Mouse (Mus musculus): Measurements from ENCODE around the gene Bcl2l15. TPM values are rescaled to one million over a fixed set of nuclear protein-coding genes. Genes with fewer than 3 reads are reported as not detected.
"Not testable (repeated sequence)": the region's sequence is repeated elsewhere in the genome, so short reads cannot be mapped to it uniquely, and the experiment has no call there.

Gene Bcl2l15
- polyA plus RNA-seq, 3 experiments from 2014 or later = 0.93 to 9.9 (median 6.3) TPM

DNA sequence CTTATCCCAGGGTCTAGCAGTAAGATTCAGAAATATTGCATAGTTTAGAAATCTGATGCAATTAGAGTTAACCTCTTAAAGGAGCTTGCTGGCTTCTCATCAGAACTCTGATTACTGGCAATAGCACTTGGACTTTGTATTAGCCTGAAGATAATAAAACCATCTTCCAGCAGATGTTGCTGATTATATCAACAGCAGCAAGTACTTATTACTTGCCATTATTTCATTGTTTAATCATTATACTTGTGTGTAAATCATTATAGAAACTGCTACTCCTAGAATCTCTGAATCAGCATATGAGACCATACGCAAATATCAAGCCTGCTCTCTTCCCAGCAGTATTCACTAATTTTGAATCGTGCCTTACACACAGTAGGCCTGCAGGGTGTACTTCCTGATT, 1.6 kb downstream of the Bcl2l15 start:
- ATAC-seq = no peak

DNA sequence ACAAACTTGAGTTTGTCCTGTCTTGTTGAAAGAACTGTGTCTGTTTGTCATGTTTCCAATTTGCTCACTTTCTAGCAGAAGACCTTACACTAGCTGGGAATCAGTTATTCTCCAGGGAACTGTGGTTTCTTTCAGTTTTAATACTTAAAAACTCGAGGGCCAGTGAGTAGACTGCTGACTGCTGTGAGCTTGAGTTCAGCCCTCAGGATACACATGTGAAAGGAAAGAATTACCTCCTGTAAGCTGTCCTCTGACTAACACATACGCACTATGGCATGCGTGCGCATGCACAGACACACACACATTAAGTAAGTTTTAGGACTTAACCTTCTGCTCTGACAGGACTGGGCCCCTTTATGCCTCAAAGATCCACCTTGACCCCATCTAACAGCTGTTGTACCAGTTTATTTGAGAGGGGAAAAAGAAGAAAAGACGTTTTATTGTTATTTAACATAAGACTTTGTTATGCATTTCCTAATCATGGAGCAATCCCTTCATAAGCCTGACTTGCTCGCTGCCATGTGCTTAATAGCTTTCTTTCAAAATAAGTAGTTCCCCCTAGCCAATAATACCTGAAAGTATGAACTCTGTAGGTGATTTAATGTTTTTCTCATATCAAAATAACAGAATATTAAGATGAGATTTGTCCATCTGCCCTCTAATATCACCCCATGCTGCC, 3.0 kb downstream of the Bcl2l15 start:
- no peak for ATAC-seq

DNA sequence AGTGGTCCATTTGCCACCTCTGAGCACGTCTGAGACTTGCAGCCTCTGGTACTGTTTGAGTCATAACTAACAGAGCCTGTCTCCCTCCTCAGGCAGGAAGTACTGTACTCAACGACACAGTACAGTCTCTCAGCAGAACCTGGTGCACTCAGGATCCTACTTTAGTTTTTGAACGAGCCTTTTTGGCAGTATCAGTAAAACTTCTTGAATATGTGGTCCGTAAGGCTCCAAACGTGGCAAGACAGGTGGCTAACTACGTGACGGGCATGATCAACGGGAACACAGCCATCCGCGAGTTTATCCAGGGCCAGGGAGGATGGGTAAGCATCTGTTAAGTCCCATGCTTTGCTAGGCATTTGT, 3.5 kb downstream of the Bcl2l15 start:
- ATAC-seq = peak; percentile 92

DNA sequence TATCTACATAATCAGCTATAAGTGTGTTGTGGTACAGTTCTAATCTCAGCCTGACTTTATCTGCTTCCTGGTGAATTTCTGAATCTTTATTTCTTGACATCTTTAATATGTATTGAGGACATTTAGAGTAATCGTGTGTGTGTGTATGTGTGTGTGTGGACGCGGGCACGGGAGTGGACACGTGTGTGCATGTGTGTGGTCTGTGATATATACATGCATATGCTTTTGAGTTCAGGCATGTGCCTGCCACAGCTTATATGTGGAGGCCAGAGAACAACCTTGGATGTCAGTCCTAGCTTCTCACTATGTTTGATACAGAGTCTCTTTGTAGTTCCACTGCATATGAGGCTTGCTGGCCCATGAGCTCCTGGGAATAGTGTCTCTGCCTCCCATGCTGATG, 4.1 kb downstream of the Bcl2l15 start:
- ATAC-seq = no peak

DNA sequence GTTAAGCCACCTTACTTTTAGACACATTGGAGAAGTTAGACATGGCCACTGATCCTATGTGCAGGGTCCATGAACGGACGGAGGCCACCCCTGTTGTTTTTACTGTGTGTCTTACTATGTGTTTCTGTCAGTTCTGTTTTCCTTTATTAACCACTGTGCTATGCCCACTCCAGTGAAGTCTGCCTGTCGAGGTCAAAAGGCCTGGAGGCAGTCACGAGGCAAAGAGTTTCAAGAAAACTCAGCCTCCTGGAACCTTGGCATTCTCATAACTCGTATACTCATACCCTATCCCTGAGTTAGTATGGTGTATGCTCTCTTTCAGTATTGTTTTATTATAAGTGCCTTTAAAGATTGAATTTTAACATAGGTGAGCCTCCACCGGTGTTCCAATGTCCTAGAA, 7.3 kb downstream of the Bcl2l15 start:
- no peak for ATAC-seq

DNA sequence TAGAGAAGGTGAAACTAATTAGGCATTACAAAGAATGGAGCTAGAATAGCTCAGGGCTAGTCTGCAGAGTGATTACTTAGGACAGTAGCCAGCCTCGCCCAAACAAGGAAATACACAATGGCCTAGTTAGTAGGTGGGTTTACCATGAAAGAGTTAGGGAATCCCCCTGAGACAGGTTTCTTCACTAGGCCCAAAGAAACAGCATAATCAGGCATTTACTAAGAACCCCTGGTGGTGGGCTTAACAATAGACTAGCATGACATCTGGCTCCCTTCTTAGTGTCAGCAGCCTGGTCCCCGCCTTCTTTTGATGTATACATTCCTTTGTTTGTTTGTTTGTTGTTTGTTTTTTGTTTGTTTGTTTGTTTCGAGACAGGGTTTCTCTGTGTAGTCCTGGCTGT, 7.8 kb downstream of the Bcl2l15 start:
- not testable (repeated sequence) for ATAC-seq

DNA sequence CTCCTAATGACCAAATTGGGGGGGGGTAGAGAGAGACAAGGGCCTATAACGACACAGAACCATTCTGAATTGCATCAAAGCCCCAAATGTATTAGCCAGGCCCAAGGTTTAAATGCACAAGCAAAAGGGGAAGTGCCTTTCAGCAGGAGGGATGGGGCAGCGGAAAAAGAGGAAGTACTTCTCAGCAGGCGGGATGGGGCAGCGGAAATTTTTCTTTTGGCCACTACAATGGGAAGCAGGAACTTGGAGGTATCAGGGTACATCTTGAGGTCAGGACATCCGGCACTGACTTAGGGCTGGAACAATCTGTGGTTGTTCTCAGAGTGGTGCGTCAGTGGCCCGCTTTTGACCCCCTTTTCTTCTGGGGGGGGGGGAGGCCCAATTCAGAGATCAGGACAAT, 8.5 kb downstream of the Bcl2l15 start:
- not testable (repeated sequence) for ATAC-seq

DNA sequence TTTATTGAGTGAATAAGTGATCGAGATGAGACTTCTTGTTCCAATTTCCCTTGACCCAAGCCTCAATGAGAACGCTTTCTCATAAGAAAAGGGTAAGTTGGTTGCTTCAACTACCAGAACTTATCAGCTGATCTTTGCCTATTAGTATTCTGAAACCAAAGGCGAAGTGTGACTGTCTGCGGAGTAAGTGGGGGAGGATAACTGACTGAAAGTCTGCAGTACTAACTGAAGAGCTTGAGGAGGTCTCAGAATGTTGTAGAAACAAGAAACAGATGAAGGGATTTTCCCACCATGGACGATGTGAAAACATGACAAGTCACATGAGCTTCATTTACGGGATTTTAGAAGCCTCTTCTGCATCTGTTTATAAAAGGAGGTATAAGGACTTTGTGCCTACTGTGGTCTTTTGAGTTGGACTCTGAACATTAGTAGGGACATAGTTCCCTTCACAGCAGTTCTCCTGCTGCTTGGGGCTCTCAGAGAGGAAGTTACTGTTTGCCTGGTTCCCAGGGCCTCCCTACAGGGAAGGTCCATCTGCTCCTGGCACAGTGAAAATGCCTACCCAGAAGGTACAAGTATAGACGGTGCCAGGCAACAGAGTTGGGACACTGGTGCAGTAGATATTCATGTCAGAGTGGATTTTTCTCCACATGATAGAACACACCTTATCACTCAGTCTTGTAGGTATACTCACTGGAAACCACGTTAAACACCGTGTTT, 18.4 kb downstream of the Bcl2l15 start:
- peak; percentile 41 for ATAC-seq

DNA sequence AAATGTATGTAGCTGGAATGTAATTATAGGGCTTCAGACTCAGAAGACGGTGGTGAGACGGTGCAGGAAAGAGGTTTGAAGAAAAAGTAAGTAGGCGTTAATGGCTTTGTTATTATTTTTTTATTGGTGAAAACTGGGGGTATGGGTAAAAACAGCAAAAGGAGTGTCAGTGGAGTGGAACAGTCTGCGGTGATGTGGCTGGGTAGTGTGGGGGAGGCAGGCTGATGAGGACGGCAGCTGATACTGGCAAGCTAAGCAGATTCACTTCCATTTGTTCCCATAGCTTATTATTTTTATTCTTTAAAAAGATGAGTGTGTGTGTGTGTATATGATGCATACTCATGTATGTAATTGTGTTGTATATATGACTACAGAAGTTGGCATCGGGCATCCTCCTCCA, 19.1 kb downstream of the Bcl2l15 start:
- ATAC-seq = peak; percentile 56

DNA sequence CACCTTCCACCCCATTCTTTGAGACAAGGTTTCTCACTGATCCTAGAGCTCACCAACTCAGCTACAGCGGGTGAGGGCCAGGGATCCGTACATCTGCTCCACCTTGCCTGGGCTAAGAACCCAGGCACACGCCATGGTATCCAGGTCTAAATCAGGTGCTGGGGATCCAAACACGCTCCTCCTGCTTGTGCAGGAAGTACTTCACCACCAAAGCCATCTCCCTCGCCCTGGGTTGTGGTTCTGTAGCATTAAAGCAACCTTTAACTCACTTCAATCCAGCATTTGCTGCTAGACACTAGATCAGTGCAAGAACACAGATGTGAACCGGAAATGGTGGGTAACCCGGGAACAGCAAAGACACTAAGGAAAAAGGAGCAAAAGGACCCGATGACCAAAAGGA, 19.5 kb downstream of the Bcl2l15 start:
- peak; percentile 28 for ATAC-seq

DNA sequence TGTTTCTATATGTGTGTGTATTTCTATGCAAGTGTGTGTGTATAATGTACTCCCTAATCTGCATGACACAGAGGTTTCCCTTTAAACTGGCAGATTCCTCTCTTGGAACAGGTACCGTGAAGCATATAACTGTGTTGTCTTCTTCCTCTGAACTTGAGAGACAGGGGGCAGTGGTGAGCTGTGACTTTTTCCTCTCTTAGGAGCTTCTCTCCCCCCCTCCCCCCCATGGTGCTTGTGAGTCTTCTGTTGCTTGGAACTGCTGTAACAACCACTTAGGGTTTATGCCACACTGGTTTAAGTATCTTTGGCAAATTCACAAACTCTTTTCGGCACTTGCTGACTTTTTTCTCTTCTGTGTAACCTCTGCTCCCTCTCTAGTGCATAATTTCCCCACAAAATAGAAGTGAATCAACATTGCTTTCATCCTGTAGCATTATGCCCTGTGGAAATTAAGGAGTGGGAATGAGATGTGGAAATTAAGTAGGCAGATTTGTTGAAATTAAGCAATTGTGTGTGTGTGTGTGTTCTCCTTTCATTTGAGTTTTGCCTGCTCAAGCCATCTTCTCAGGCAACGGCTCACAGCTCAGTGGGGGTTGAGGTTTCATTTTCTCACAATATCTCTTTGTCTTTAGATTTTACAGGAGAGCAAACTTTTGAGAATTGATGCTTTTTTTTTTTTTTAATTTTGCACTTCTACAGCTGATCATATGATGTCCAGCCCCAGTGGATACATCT, 20.3 kb downstream of the Bcl2l15 start:
- ATAC-seq = peak; percentile 55

DNA sequence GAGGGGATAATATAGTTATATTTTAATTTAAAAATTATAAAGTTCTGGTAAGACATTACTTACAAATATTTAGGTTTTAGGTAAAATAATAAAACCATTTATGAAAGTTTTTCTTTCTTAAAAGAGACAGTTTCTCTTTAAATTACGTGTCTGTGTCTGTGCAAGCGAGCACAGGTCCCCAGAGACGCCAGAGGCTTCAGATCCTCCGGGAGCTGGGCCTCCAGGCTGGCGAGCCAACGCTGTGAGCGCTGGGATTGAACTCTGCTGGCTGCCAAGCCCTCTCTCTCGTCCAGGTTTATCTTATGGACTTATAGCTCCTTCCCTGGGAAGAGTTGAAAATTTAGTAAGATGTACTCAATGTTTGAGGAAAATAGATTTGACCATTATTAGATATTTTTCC, 21.4 kb downstream of the Bcl2l15 start:
- no peak for ATAC-seq

DNA sequence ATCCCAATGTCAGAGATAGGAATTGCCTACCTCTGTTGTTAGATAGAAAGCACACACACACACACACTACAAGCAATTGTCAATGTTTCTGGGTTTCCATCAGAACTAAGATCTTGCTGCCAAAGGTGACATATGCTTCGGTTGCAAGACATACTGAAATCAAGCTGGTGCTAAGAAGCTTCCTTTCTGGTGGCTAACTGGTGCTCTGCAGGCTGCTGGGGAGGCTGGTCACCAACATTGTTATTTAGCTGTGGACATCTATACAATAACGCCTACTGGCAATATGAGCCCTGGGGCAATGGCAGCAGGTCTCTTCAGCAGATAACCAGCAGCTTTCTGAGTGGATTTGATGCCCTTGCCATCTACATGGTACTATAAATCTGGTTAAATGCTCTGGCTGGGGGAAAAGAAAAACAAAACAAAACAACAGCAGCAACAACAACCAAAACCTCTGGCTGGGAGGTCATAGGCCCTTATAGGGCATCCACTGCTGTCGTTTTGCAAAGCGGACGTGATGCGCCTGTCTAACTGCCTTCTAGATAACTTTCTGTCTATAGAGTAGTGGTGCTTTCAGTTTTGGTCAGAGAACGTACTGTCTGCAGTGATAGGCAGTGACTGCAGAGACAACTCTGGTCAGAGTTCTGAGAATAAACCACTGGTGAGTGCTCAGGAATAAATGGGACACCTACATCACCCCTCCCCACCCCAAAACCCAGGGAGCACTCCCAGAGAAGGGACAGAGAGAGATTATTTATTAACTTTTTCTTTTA, 24.8 kb downstream of the Bcl2l15 start:
- ATAC-seq = peak; percentile 59

DNA sequence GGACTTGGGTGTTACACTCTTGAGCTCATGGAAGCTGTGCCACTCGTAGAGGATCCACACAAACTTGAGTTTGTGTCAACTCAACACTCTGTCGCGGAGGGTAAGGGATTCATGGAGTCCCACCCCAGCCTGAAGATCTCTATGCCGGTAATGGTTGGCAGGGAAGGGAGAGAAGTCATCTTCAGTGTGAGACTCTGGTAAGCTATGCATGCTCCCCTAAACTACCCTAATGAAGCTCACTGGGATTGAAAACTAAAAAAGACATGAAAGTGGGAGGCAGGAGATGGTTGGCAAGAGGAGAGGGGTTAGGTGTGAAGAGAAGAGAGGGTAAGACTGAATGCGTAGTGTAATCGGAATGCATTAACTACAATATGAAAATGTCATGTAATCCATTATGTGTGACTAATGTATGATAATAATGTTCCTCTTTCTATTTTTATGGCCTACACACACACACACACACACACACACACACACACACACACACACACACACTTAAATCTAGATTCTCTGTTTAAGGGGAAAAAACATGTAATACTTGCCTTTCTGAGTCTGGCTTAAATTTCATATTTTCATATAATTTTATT, 25.7 kb downstream of the Bcl2l15 start:
- no peak for ATAC-seq

DNA sequence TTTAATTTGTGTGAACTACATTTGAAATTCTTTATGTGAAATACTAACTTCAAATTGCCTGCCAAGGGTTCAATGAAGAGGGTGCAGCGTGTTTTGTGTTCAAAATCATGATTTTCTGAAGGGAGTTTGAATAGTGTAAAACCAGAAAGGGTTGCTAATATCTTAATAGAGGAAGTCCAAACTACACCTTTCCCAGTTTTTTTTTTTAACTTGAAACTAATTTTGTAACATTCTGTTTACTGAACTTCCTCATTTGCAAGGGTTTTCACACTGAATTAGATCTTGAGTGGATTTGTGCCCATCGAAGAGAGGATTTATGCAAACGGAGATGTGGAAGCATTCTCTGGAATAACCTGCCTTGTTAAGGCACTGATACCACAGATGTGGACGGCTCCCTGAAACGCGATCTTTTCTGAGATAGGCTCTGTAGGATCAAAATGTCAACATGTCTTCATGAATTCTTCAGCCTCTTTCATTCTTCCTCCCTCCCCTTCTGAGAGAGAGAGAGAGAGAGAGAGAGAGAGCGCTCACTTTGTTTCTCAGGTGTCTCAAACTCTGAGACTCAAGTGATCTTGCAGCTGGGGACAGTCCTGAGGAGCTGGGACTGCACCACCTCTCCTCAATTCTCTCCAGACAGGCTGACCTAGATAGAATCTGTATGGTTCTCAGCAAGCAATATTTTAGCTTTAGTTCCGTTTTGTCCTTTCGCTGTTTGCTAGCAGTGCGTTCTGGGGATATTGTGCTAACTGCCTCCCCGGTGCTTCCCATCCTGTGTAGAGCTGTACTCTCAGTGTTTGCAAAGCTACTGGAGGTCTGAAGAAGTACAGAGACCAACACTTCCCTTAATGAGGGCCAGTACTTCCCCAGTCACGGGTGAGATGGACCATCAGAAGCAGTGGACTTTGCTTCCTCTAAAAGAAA, 26.7 kb downstream of the Bcl2l15 start, which contains the start of gene Ptpn22:
Gene Ptpn22, plus strand, starts transcription at position 915 of the 921 bp plus-strand sequence.
- peak; percentile 22 for ATAC-seq

DNA sequence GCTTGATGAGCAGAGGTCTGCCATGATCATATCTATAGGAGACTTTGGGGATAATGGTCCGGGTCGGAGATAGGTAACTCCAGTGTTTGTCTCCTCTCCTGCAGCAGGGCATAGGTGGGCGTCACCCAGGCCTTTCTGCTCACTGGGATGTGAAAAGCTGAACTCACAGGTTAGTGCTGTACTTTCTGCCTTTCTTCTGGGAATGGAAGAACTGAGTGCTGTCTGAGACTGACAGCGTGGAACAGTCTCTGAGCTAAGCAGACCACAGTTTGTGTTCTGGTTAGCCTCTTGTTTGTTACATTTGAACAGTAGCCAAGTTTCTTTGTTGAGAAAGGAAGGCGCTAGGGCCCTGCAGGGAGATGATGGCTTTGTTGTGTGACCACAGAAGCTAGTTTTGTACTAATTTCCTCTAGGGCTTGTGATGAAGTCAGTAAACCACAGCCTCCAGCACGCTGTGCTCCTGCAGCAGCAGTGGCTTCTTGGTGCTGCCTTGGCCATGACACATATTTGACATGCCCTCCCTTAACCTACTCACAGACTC, 27.5 kb downstream of the Bcl2l15 start:
- peak; percentile 76 for ATAC-seq

DNA sequence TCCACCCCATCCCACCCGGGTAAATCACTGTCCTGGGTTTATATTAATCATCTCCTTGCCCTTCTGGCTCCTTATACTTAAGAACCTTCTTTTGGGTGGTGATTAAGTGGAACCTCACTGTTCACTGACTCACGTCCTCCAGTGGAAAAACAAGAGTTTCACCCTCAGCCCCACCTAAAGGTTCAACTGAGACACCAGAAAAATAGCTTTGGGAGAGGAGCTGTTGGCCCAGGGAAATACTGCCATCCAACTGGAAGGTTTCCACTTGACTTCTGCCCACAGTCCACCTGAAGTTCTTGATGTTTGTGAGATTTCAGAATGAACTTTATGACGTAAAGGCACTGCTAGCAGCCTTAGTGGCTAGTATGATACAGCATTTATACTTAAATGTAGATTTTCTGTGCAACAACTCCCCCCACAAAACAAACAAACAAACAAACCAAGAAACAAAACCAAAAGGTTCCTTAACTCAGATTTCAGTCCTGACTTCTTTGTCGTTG, 30.4 kb downstream of the Bcl2l15 start:
- no peak for ATAC-seq

DNA sequence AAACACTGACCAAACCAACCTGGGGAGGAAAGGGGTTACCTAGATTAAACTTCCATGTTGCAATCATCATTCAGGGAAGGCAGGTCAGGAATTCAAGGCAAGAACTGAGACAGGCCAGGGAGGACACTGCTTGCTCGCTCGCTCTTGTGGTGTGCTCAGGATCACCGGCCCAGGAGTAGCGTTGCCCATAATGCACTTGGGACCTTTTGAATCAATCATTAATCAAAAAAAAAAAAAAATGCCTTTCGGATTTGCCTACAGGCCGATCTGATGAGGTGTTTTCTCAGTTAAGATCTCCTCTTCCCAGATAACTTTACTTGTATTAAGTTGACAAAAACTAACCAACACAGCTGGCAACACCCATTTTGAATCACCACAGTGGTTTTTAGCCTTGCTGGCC, 31.8 kb downstream of the Bcl2l15 start:
- ATAC-seq = no peak

DNA sequence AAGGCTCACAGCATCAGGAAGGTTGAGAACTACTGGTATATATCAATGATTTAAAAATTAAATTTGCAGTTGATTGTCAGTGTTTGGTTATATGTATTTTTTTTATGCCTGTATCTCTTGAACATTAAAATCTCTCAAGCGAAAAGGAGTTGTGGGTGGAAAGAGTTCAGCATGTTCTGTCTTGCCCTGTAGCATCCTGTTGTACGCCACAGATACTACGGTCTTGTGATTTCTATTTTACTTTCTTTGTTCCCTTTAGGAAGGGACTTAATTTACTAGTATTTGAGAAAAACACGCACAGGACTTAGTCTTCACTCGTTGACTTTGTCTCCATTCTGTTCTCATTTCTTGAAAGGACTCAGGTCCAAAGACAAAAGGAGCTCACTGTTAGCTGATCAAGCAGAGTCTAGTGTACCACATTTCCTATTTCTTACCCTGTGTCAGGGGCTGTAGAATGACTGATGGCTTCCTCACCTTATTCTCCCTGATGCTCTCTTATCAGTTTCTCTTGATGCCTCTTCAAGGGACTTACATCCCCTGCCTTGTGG, 35.1 kb downstream of the Bcl2l15 start:
- ATAC-seq = peak; percentile 47

DNA sequence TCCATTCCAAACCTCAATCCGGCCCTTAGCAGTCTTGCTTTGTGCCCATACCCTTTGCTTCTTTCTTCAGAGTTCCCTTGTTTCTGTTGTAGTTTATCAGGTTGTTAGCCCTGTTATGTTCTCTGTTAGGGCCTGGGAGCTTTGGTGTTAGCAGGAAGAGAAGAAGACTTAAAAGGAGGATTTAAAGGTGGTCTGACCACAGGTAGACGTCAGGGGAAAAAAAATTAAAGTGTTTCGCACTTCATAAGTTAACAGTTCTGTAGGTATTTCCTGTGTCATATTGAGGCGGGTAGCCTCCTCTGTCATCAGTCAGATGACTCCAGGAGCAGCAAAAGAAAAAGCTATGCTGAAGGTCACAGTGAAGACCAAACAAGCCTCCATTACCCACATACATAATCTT, 35.6 kb downstream of the Bcl2l15 start:
- ATAC-seq = peak; percentile 77

All from inflammation-experienced regulatory T-cells, adult 6 months (primary cell).